Mouse (Mus musculus) layer of hippocampus, postnatal 14 days (tissue): ENCODE measurements at regions not wholly inside any gene's neighbourhood (a gene's known extent, or its start where the extent isn't known, plus 50 kb on each side); places are given as distances from the start of the nearest gene placed in this dataset.

ENCODE experiments used
- DNase-seq, 2 experiments: peaks; one replicate each; pipeline ENCODE4 v3.0.0; 2021 to 2022; ENCODE audit warnings: low spot score in 2 of 2, mixed read lengths in 1 of 2

- DNase-seq, result no peak
Measured at GRCm38 (mm10) chr4:84099071-84099470, 573.7 kb downstream of the Ccdc171 start.

GRCm38 (mm10) chr4:84101923-84102322 lies 573.2 kb downstream of the Bnc2 start:
- DNase-seq, result no peak

GRCm38 (mm10) chr4:84102736-84103135 lies 572.3 kb downstream of the Bnc2 start:
- DNase-seq, result peak in 1 of 2 experiments; percentile 9

- no peak for DNase-seq
Measured at GRCm38 (mm10) chr4:84108592-84108991, 566.5 kb downstream of the Bnc2 start.

GRCm38 (mm10) chr4:84109771-84110503 lies 565.1 kb downstream of the Bnc2 start:
- no peak for DNase-seq

- no peak for DNase-seq
Measured at GRCm38 (mm10) chr4:84114162-84115040, 560.7 kb downstream of the Bnc2 start.

GRCm38 (mm10) chr4:84118284-84118919 lies 556.7 kb downstream of the Bnc2 start:
- DNase-seq, result no peak

GRCm38 (mm10) chr4:84119616-84120015 lies 555.5 kb downstream of the Bnc2 start:
- DNase-seq, result no peak

- DNase-seq, result no peak
Measured at GRCm38 (mm10) chr4:84120330-84120729, 554.7 kb downstream of the Bnc2 start.

- DNase-seq, result no peak
Measured at GRCm38 (mm10) chr4:84121442-84121841, 553.6 kb downstream of the Bnc2 start.

- DNase-seq, result no peak
Measured at GRCm38 (mm10) chr4:84126400-84126799, 548.7 kb downstream of the Bnc2 start.

- DNase-seq, result no peak
Measured at GRCm38 (mm10) chr4:84127380-84127779, 547.7 kb downstream of the Bnc2 start.

GRCm38 (mm10) chr4:84130840-84131547 lies 544.1 kb downstream of the Bnc2 start:
- no peak for DNase-seq

GRCm38 (mm10) chr4:84135740-84136139 lies 539.3 kb downstream of the Bnc2 start:
- no peak for DNase-seq

- DNase-seq, result no peak
Measured at GRCm38 (mm10) chr4:84137171-84137919, 537.7 kb downstream of the Bnc2 start.

- DNase-seq, result no peak
Measured at GRCm38 (mm10) chr4:84149149-84150050, 525.7 kb downstream of the Bnc2 start.

- no peak for DNase-seq
Measured at GRCm38 (mm10) chr4:84150698-84151097, 524.4 kb downstream of the Bnc2 start.

GRCm38 (mm10) chr4:84151247-84151646 lies 523.8 kb downstream of the Bnc2 start:
- DNase-seq, result no peak

- DNase-seq, result no peak
Measured at GRCm38 (mm10) chr4:84151971-84152450, 523.1 kb downstream of the Bnc2 start.
